8 mouse cellular contexts compared by ENCODE assay signal in the genomic region with DNA sequence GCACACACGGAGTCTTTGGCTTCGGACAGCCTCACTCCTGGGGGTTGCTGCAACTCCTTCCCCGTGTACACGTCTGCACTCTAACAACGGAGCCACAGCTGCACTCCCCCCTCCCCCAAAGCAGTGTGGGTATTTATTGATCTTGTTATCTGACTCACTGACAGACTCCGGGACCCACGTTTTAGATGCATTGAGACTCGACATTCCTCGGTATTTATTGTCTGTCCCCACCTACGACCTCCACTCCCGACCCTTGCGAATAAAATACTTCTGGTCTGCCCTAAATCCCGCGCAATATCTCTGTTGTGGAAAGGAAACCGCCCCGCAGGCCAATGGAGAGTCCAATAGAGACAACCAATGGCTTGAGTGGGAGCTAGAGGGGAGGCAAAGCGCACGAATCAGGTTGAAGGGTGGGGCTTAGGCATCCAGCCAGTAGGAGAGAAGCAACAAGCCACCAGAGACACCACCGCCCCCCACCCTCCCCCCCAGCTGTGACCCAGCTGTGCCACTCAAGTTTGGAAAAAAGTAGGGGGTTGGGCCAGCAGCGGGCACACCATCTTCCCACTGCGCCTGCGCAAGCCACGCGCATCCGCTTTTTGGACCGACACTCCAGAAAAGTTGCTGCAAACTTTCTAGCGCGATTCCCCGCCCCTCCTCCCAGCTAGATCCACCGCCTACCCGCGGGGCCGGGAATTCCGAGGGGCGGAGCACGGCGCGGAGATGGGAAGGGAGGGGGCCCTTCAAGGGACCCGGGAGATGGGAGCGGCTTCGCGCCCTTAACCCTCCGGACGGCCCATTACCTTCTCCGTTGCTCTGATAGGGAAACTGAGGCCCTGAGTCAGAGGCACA. TPM values are rescaled to one million over a fixed set of nuclear protein-coding genes. Genes with fewer than 3 reads are reported as not detected.
A peak's percentile ranks its signal among the peaks of the same experiment; 100 is the strongest.
DNase-seq lines count a peak whose midpoint lies in the region; ATAC-seq lines count a peak whose summit lies in the region.

No protein-coding gene starts in this region.

- peaks cover 29% of the 10 kb centered on the region for H3K36me3 ChIP-seq in embryonic facial prominence, embryonic 13.5 days
- H3K36me3 ChIP-seq in limb, embryonic 13.5 days = peaks cover 47% of the 10 kb centered on the region
- peaks cover 3% of the 10 kb centered on the region; the same call in 1 of the 2 replicates for H3K36me3 ChIP-seq in midbrain, embryonic 15.5 days (replicated peaks)

- no peaks in the 10 kb centered on the region for H3K9me3 ChIP-seq in embryonic facial prominence, embryonic 13.5 days
- H3K9me3 ChIP-seq in limb, embryonic 13.5 days = no peaks in the 10 kb centered on the region
- no peaks in the 10 kb centered on the region for H3K9me3 ChIP-seq in midbrain, embryonic 15.5 days

- H3K4me3 ChIP-seq in embryonic facial prominence, embryonic 13.5 days = peak overlapping the region; percentile 85
- H3K4me3 ChIP-seq in limb, embryonic 13.5 days = peak overlapping the region; percentile 88
- peak overlapping the region; percentile 49 for H3K4me3 ChIP-seq in midbrain, embryonic 15.5 days

- DNase-seq in 3134 (ENCODE audit: extremely low read depth, insufficient read length, low spot score) = peak; percentile 96
- peak; percentile 99 for DNase-seq in adrenal gland, adult 2 months
- peak; percentile 97 to 98 for DNase-seq in heart, adult 18-20 months
- DNase-seq in kidney, adult 18-20 months = peak; percentile 96
- DNase-seq in spleen, postnatal 10 days (ENCODE audit: low spot score in 2 of 2) = peak; percentile 69 to 87

- peak overlapping the region; percentile 91 for H3K4me2 ChIP-seq in embryonic facial prominence, embryonic 13.5 days
- H3K4me2 ChIP-seq in limb, embryonic 13.5 days (replicated peaks) = peak overlapping the region; percentile 96
- H3K4me2 ChIP-seq in midbrain, embryonic 15.5 days = peak overlapping the region; percentile 96

- peaks cover 7% of the 10 kb centered on the region for H3K27me3 ChIP-seq in embryonic facial prominence, embryonic 13.5 days
- H3K27me3 ChIP-seq in limb, embryonic 13.5 days = peaks cover 7% of the 10 kb centered on the region
- H3K27me3 ChIP-seq in midbrain, embryonic 15.5 days (replicated peaks) = peaks cover 27% of the 10 kb centered on the region

- peak overlapping the region; percentile 99 for H3K27ac ChIP-seq in embryonic facial prominence, embryonic 13.5 days
- H3K27ac ChIP-seq in limb, embryonic 13.5 days = peak overlapping the region; percentile 99
- peak overlapping the region; percentile 66 for H3K27ac ChIP-seq in midbrain, embryonic 15.5 days

- H3K4me1 ChIP-seq in embryonic facial prominence, embryonic 13.5 days = peaks cover 51% of the 10 kb centered on the region
- H3K4me1 ChIP-seq in limb, embryonic 13.5 days = peaks cover 50% of the 10 kb centered on the region
- peaks cover 46% of the 10 kb centered on the region for H3K4me1 ChIP-seq in midbrain, embryonic 15.5 days

- ATAC-seq in embryonic facial prominence, embryonic 13.5 days (ENCODE audit: insufficient number of reproducible peaks, insufficient read depth, low FRiP score, low TSS enrichment, low read depth) = peak; percentile 83
- ATAC-seq in limb, embryonic 13.5 days (ENCODE audit: low FRiP score, low read depth) = peak; percentile 88
- peak; percentile 79 for ATAC-seq in midbrain, embryonic 15.5 days (replicated peaks)

- H3K9ac ChIP-seq in embryonic facial prominence, embryonic 13.5 days = peak overlapping the region; percentile 98
- peak overlapping the region; percentile 97 for H3K9ac ChIP-seq in limb, embryonic 13.5 days
- H3K9ac ChIP-seq in midbrain, embryonic 15.5 days = peak overlapping the region; percentile 46

- under 1% methylated on average over 45 of the region's 45 CpGs for WGBS in embryonic facial prominence, embryonic 13.5 days
- under 1% methylated on average over 45 of the region's 45 CpGs for WGBS in limb, embryonic 13.5 days
- 1% methylated on average over 45 of the region's 45 CpGs for WGBS in midbrain, embryonic 15.5 days

RNA-seq across cellular contexts. Expression of a gene that starts 0.6 kb away (rescaled TPM):
- 10 to 100 TPM; 12.6 to 16.1 TPM for total RNA-seq in adrenal gland, adult 2 months (2021)
- 77.3 and 86.0 TPM in 2 replicates for polyA plus RNA-seq in adrenal gland, adult 2 months (2012; rRNA removed)
- 14.7 and 15.3 TPM in 2 replicates for polyA plus RNA-seq in embryonic facial prominence, embryonic 13.5 days (2015; fragmentation: Nextera tagmentation; extraction: Ambion mirVana)
- 1 to 10 TPM; 5.6 to 6.8 TPM for total RNA-seq in heart, adult 18-20 months (2021)
- 13.4 and 13.9 TPM in 2 replicates for polyA plus RNA-seq in limb, embryonic 13.5 days (2015; fragmentation: Nextera tagmentation; extraction: Ambion mirVana)
- 2.1 and 2.2 TPM in 2 replicates for polyA plus RNA-seq in midbrain, embryonic 15.5 days (2015; fragmentation: Nextera tagmentation; extraction: Ambion mirVana)

RNA-seq across cellular contexts. Expression of a gene that starts 10.1 kb away (rescaled TPM):
- total RNA-seq in adrenal gland, adult 2 months (2021) = 100 to 1,000 TPM; 130 to 142 TPM
- 743 and 836 TPM in 2 replicates for polyA plus RNA-seq in adrenal gland, adult 2 months (2012; rRNA removed)
- polyA plus RNA-seq in embryonic facial prominence, embryonic 13.5 days (2015; fragmentation: Nextera tagmentation; extraction: Ambion mirVana) = 13.1 and 16.8 TPM in 2 replicates
- total RNA-seq in heart, adult 18-20 months (2021) = 100 to 1,000 TPM; 503 to 516 TPM
- polyA plus RNA-seq in limb, embryonic 13.5 days (2015; fragmentation: Nextera tagmentation; extraction: Ambion mirVana) = 22.6 and 23.1 TPM in 2 replicates
- 10.8 and 13.9 TPM in 2 replicates for polyA plus RNA-seq in midbrain, embryonic 15.5 days (2015; fragmentation: Nextera tagmentation; extraction: Ambion mirVana)

RNA-seq across cellular contexts. Expression of a gene that starts 17.7 kb away (rescaled TPM):
- 10 to 100 TPM; 44.2 to 58.5 TPM for total RNA-seq in adrenal gland, adult 2 months (2021)
- polyA plus RNA-seq in adrenal gland, adult 2 months (2012; rRNA removed) = 144 and 152 TPM in 2 replicates
- polyA plus RNA-seq in embryonic facial prominence, embryonic 13.5 days (2015; fragmentation: Nextera tagmentation; extraction: Ambion mirVana) = 16.4 and 17.6 TPM in 2 replicates
- 10 to 100 TPM; 44.6 to 46.6 TPM for total RNA-seq in heart, adult 18-20 months (2021)
- polyA plus RNA-seq in limb, embryonic 13.5 days (2015; fragmentation: Nextera tagmentation; extraction: Ambion mirVana) = 16.8 and 17.4 TPM in 2 replicates
- polyA plus RNA-seq in midbrain, embryonic 15.5 days (2015; fragmentation: Nextera tagmentation; extraction: Ambion mirVana) = 34.2 and 40.9 TPM in 2 replicates

RNA-seq across cellular contexts. Expression of a gene that starts 24.4 kb away (rescaled TPM):
- not detected for total RNA-seq in adrenal gland, adult 2 months (2021)
- 0.04 TPM in 1 of 2 replicates, not detected in the other for polyA plus RNA-seq in adrenal gland, adult 2 months (2012; rRNA removed)
- 3.5 and 4.4 TPM in 2 replicates for polyA plus RNA-seq in embryonic facial prominence, embryonic 13.5 days (2015; fragmentation: Nextera tagmentation; extraction: Ambion mirVana)
- not detected for total RNA-seq in heart, adult 18-20 months (2021)
- 4.2 and 4.3 TPM in 2 replicates for polyA plus RNA-seq in limb, embryonic 13.5 days (2015; fragmentation: Nextera tagmentation; extraction: Ambion mirVana)
- polyA plus RNA-seq in midbrain, embryonic 15.5 days (2015; fragmentation: Nextera tagmentation; extraction: Ambion mirVana) = 6.9 and 7.3 TPM in 2 replicates

RNA-seq across cellular contexts. Expression of a gene that starts 25.9 kb away (rescaled TPM):
- total RNA-seq in adrenal gland, adult 2 months (2021) = 10 to 100 TPM; 11.9 to 12.8 TPM
- polyA plus RNA-seq in adrenal gland, adult 2 months (2012; rRNA removed) = 12.8 and 13.5 TPM in 2 replicates
- 15.3 and 16.6 TPM in 2 replicates for polyA plus RNA-seq in embryonic facial prominence, embryonic 13.5 days (2015; fragmentation: Nextera tagmentation; extraction: Ambion mirVana)
- total RNA-seq in heart, adult 18-20 months (2021) = 1 to 10 TPM; 5.5 to 5.7 TPM
- polyA plus RNA-seq in limb, embryonic 13.5 days (2015; fragmentation: Nextera tagmentation; extraction: Ambion mirVana) = 16.8 and 19.1 TPM in 2 replicates
- 21.1 and 21.4 TPM in 2 replicates for polyA plus RNA-seq in midbrain, embryonic 15.5 days (2015; fragmentation: Nextera tagmentation; extraction: Ambion mirVana)

Comparison
In these comparisons a context has a peak if more than half of its experiments do, and no peak if none do; other contexts are left out.
1. Peak in every context shown above with its lines: DNase-seq, ATAC-seq, H3K4me3 ChIP-seq and H3K27ac ChIP-seq.
2. H3K9ac ChIP-seq: peak in every context shown above with its lines; median percentile 98 in embryonic facial prominence, embryonic 13.5 days; 97 in limb, embryonic 13.5 days; 46 in midbrain, embryonic 15.5 days.
3. RNA of a gene that starts 10.1 kb away (polyA plus RNA-seq): 743 to 836 TPM in adrenal gland, adult 2 months; 22.6 to 23.1 TPM in limb, embryonic 13.5 days, 13.1 to 16.8 TPM in embryonic facial prominence, embryonic 13.5 days and 10.8 to 13.9 TPM in midbrain, embryonic 15.5 days; every median in the first group is over 10 times any median in the second.